Mouse (Mus musculus): ENCODE measurements around the gene Srd5a1. TPM values are rescaled to one million over a fixed set of nuclear protein-coding genes. Genes with fewer than 3 reads are reported as not detected.
A peak's percentile ranks its signal among the peaks of the same experiment; 100 is the strongest.

Gene Srd5a1
- polyA plus RNA-seq, 1 experiment from 2014 or later: 24.1 TPM

- 74% methylated on average over 16 of the region's 16 CpGs for WGBS
- no peaks in the 10 kb centered on the region for H3K9me3 ChIP-seq (ENCODE audit: control insufficient read depth, low read length)
Observed at GRCm38 (mm10) chr13:69547488-69548180, 63.6 kb downstream of the Srd5a1 start.

GRCm38 (mm10) chr13:69545019-69545418 lies 66.2 kb downstream of the Srd5a1 start:
- H3K9ac ChIP-seq (ENCODE audit: low read depth, low read length): no peak overlapping the region
- peak; percentile 25; the same call in 1 of the 2 replicates for ATAC-seq (ENCODE audit: low FRiP score, low TSS enrichment)
- 32% methylated on average over 3 of the region's 3 CpGs for WGBS

More at GRCm38 (mm10) chr13:69547488-69548180, 63.6 kb downstream of the Srd5a1 start:
- no peak overlapping the region for H3K27ac ChIP-seq (ENCODE audit: low read depth, low read length)
- no peaks in the 10 kb centered on the region for H3K36me3 ChIP-seq (ENCODE audit: control insufficient read depth, insufficient read depth, low read length)
- H3K9ac ChIP-seq (ENCODE audit: low read depth, low read length): no peak overlapping the region
- H3K4me1 ChIP-seq (ENCODE audit: control insufficient read depth, insufficient read depth, low read length): 0 out of 2 replicates have a peak, but pooled peaks cover 11% of the 10 kb centered on the region
- H3K27me3 ChIP-seq (ENCODE audit: control insufficient read depth, insufficient read depth, low read length): no peaks in the 10 kb centered on the region
- H3K4me2 ChIP-seq (replicated peaks; ENCODE audit: low read depth, low read length): no peak overlapping the region
- ATAC-seq (ENCODE audit: low FRiP score, low TSS enrichment): no peak
- H3K4me3 ChIP-seq (ENCODE audit: low read length): no peak overlapping the region

GRCm38 (mm10) chr13:69543595-69543994 lies 67.6 kb downstream of the Srd5a1 start:
- Histone ChIP-seq H3K4me3 (ENCODE audit: low read length) (peak overlapping the region; percentile 12), H3K27me3 (ENCODE audit: control insufficient read depth, insufficient read depth, low read length) (no peaks in the 10 kb centered on the region), H3K27ac (ENCODE audit: low read depth, low read length) (no peak overlapping the region), H3K9ac (ENCODE audit: low read depth, low read length) (peak overlapping the region; percentile 31; the same call in 1 of the 2 replicates), H3K4me1 (ENCODE audit: control insufficient read depth, insufficient read depth, low read length) (0 out of 2 replicates have a peak, but pooled peaks cover 16% of the 10 kb centered on the region), H3K36me3 (ENCODE audit: control insufficient read depth, insufficient read depth, low read length) (no peaks in the 10 kb centered on the region), H3K9me3 (ENCODE audit: control insufficient read depth, low read length) (no peaks in the 10 kb centered on the region), H3K4me2 (replicated peaks; ENCODE audit: low read depth, low read length) (peak overlapping the region; percentile 27)
- peak; percentile 30; the same call in 1 of the 2 replicates for ATAC-seq (ENCODE audit: low FRiP score, low TSS enrichment)
- WGBS: 49% methylated on average over 12 of the region's 12 CpGs

More at GRCm38 (mm10) chr13:69545019-69545418, 66.2 kb downstream of the Srd5a1 start:
- no peak overlapping the region for H3K4me3 ChIP-seq (ENCODE audit: low read length)
- H3K4me1 ChIP-seq (ENCODE audit: control insufficient read depth, insufficient read depth, low read length): 0 out of 2 replicates have a peak, but pooled peaks cover 16% of the 10 kb centered on the region
- no peaks in the 10 kb centered on the region for H3K9me3 ChIP-seq (ENCODE audit: control insufficient read depth, low read length)
- H3K4me2 ChIP-seq (replicated peaks; ENCODE audit: low read depth, low read length): no peak overlapping the region
- no peaks in the 10 kb centered on the region for H3K36me3 ChIP-seq (ENCODE audit: control insufficient read depth, insufficient read depth, low read length)
- no peaks in the 10 kb centered on the region for H3K27me3 ChIP-seq (ENCODE audit: control insufficient read depth, insufficient read depth, low read length)
- H3K27ac ChIP-seq (ENCODE audit: low read depth, low read length): no peak overlapping the region

- H3K4me3 ChIP-seq (ENCODE audit: low read length): no peak overlapping the region
- no peak overlapping the region for H3K27ac ChIP-seq (ENCODE audit: low read depth, low read length)
- WGBS: 30% methylated on average over 17 of the region's 17 CpGs
- H3K4me1 ChIP-seq (ENCODE audit: control insufficient read depth, insufficient read depth, low read length): 0 out of 2 replicates have a peak, but pooled peaks cover 16% of the 10 kb centered on the region
- no peaks in the 10 kb centered on the region for H3K9me3 ChIP-seq (ENCODE audit: control insufficient read depth, low read length)
- H3K9ac ChIP-seq (ENCODE audit: low read depth, low read length): no peak overlapping the region
- H3K27me3 ChIP-seq (ENCODE audit: control insufficient read depth, insufficient read depth, low read length): no peaks in the 10 kb centered on the region
- H3K36me3 ChIP-seq (ENCODE audit: control insufficient read depth, insufficient read depth, low read length): no peaks in the 10 kb centered on the region
- H3K4me2 ChIP-seq (replicated peaks; ENCODE audit: low read depth, low read length): no peak overlapping the region
- no peak for ATAC-seq (ENCODE audit: low FRiP score, low TSS enrichment)
Observed at GRCm38 (mm10) chr13:69542571-69543352, 68.5 kb downstream of the Srd5a1 start.

GRCm38 (mm10) chr13:69541776-69542175 lies 69.5 kb downstream of the Srd5a1 start:
- H3K9ac ChIP-seq (ENCODE audit: low read depth, low read length): no peak overlapping the region
- 0 out of 2 replicates have a peak, but pooled peaks cover 16% of the 10 kb centered on the region for H3K4me1 ChIP-seq (ENCODE audit: control insufficient read depth, insufficient read depth, low read length)
- H3K4me2 ChIP-seq (replicated peaks; ENCODE audit: low read depth, low read length): no peak overlapping the region
- no peak overlapping the region; the same call in 1 of the 2 replicates for H3K27ac ChIP-seq (ENCODE audit: low read depth, low read length)
- ATAC-seq (ENCODE audit: low FRiP score, low TSS enrichment): 0 out of 2 replicates have a peak, but pooled peaks have one; percentile 26
- H3K4me3 ChIP-seq (ENCODE audit: low read length): no peak overlapping the region
- H3K27me3 ChIP-seq (ENCODE audit: control insufficient read depth, insufficient read depth, low read length): no peaks in the 10 kb centered on the region
- WGBS: 47% methylated on average over 10 of the region's 10 CpGs
- no peaks in the 10 kb centered on the region for H3K9me3 ChIP-seq (ENCODE audit: control insufficient read depth, low read length)
- no peaks in the 10 kb centered on the region for H3K36me3 ChIP-seq (ENCODE audit: control insufficient read depth, insufficient read depth, low read length)

GRCm38 (mm10) chr13:69541209-69541608 lies 70.0 kb downstream of the Srd5a1 start:
- Histone ChIP-seq H3K9ac (ENCODE audit: low read depth, low read length) (no peak overlapping the region), H3K4me2 (replicated peaks; ENCODE audit: low read depth, low read length) (no peak overlapping the region), H3K4me1 (ENCODE audit: control insufficient read depth, insufficient read depth, low read length) (peaks cover 18% of the 10 kb centered on the region), H3K9me3 (ENCODE audit: control insufficient read depth, low read length) (no peaks in the 10 kb centered on the region), H3K4me3 (ENCODE audit: low read length) (no peak overlapping the region), H3K36me3 (ENCODE audit: control insufficient read depth, insufficient read depth, low read length) (no peaks in the 10 kb centered on the region), H3K27ac (ENCODE audit: low read depth, low read length) (no peak overlapping the region; the same call in 1 of the 2 replicates), H3K27me3 (ENCODE audit: control insufficient read depth, insufficient read depth, low read length) (no peaks in the 10 kb centered on the region)
- WGBS: 58% methylated on average over 6 of the region's 6 CpGs
- ATAC-seq (ENCODE audit: low FRiP score, low TSS enrichment): no peak

GRCm38 (mm10) chr13:69538327-69538726 lies 72.9 kb downstream of the Srd5a1 start:
- WGBS: 31% methylated on average over 4 of the region's 4 CpGs
- no peak for ATAC-seq (ENCODE audit: low FRiP score, low TSS enrichment)
- Histone ChIP-seq H3K4me1 (ENCODE audit: control insufficient read depth, insufficient read depth, low read length) (peaks cover 21% of the 10 kb centered on the region), H3K9ac (ENCODE audit: low read depth, low read length) (no peak overlapping the region), H3K9me3 (ENCODE audit: control insufficient read depth, low read length) (no peaks in the 10 kb centered on the region), H3K4me3 (ENCODE audit: low read length) (no peak overlapping the region), H3K4me2 (replicated peaks; ENCODE audit: low read depth, low read length) (no peak overlapping the region), H3K27ac (ENCODE audit: low read depth, low read length) (no peak overlapping the region), H3K36me3 (ENCODE audit: control insufficient read depth, insufficient read depth, low read length) (no peaks in the 10 kb centered on the region), H3K27me3 (ENCODE audit: control insufficient read depth, insufficient read depth, low read length) (no peaks in the 10 kb centered on the region)

- no peak for ATAC-seq (ENCODE audit: low FRiP score, low TSS enrichment)
- Histone ChIP-seq H3K9me3 (ENCODE audit: control insufficient read depth, low read length) (no peaks in the 10 kb centered on the region), H3K27me3 (ENCODE audit: control insufficient read depth, insufficient read depth, low read length) (no peaks in the 10 kb centered on the region), H3K27ac (ENCODE audit: low read depth, low read length) (no peak overlapping the region), H3K9ac (ENCODE audit: low read depth, low read length) (no peak overlapping the region), H3K36me3 (ENCODE audit: control insufficient read depth, insufficient read depth, low read length) (no peaks in the 10 kb centered on the region), H3K4me3 (ENCODE audit: low read length) (no peak overlapping the region), H3K4me1 (ENCODE audit: control insufficient read depth, insufficient read depth, low read length) (peaks cover 15% of the 10 kb centered on the region), H3K4me2 (replicated peaks; ENCODE audit: low read depth, low read length) (no peak overlapping the region)
- 86% methylated on average over 7 of the region's 7 CpGs for WGBS
Observed at GRCm38 (mm10) chr13:69537366-69537765, 73.9 kb downstream of the Srd5a1 start.

All from kidney, embryonic 14.5 days (tissue).